Mouse (Mus musculus) ES-E14 (cell line): ENCODE measurements around the gene Prokr1. TPM values are rescaled to one million over a fixed set of nuclear protein-coding genes. Genes with fewer than 3 reads are reported as not detected.

Source experiments
- DNase-seq: peaks from one replicate; pipeline ENCODE4 v3.0.0-alpha.2; 2013; ENCODE audit warnings: low read depth, low spot score
- H3K27ac ChIP-seq: 2 replicates; pipeline ENCODE4 v1.5.1; 2012; ENCODE audit warnings: low read depth, mild to moderate bottlenecking, low read length, moderate library complexity, mixed read lengths; ENCODE audit not compliant: poor library complexity, insufficient read depth, severe bottlenecking
- H3K36me3 ChIP-seq: 2 replicates; pipeline ENCODE4 v1.6.1; 2012; ENCODE audit warnings: mild to moderate bottlenecking, low read length, moderate library complexity, mixed read lengths; ENCODE audit not compliant: control insufficient read depth, poor library complexity, insufficient read depth, severe bottlenecking
- H3K4me1 ChIP-seq, 2 experiments: fragments of 150-350 bp in 1 of 2; sonication (generic) in 1 of 2; 2 replicates each; pipeline ENCODE4 v1.6.1; 2012; ENCODE audit warnings: low read length in 2 of 2, mild to moderate bottlenecking in 1 of 2, mixed read lengths in 1 of 2; ENCODE audit not compliant: control insufficient read depth in 2 of 2, insufficient read depth in 2 of 2, poor library complexity in 1 of 2
- H3K4me3 ChIP-seq, 2 experiments: fragments of 150-350 bp in 1 of 2; sonication (generic) in 1 of 2; 2 replicates each; pipeline ENCODE4 v1.5.1; 2012; ENCODE audit warnings: low read length in 2 of 2, low read depth in 1 of 2, mild to moderate bottlenecking in 1 of 2, mixed read lengths in 1 of 2; ENCODE audit not compliant: insufficient read depth in 1 of 2, poor library complexity in 1 of 2, severe bottlenecking in 1 of 2
- H3K9ac ChIP-seq: 2 replicates; pipeline ENCODE4 v1.6.1; 2012; ENCODE audit warnings: low read depth, mild to moderate bottlenecking, low read length, mixed read lengths; ENCODE audit not compliant: poor library complexity, insufficient read depth, severe bottlenecking
- H3K9me3 ChIP-seq: fragments of 150-350 bp; sonication (generic); 2 replicates; pipeline ENCODE4 v1.6.1; 2012; ENCODE audit warnings: low read depth, mild to moderate bottlenecking, low read length; ENCODE audit not compliant: control insufficient read depth, insufficient read depth
- CHD2 ChIP-seq: IDR thresholded peaks from 2 replicates; pipeline ENCODE4 v1.6.1; 2014; ENCODE audit warnings: mild to moderate bottlenecking, low read depth, low read length, inconsistent platforms
- HCFC1 ChIP-seq: IDR thresholded peaks from 2 replicates; pipeline ENCODE4 v1.6.1; 2012; ENCODE audit warnings: low read length, inconsistent platforms, borderline replicate concordance; ENCODE audit not compliant: insufficient read depth
- MAFK ChIP-seq: IDR thresholded peaks from 2 replicates; pipeline ENCODE4 v1.6.1; 2014; ENCODE audit warnings: mild to moderate bottlenecking, low read depth, low read length, inconsistent platforms; ENCODE audit not compliant: insufficient read depth
- ZC3H11A ChIP-seq: IDR thresholded peaks from 2 replicates; pipeline ENCODE4 v1.6.1; 2012; ENCODE audit warnings: low read depth, mild to moderate bottlenecking, inconsistent platforms, low read length, borderline replicate concordance
- ZNF384 ChIP-seq: IDR thresholded peaks from 2 replicates; pipeline ENCODE4 v1.6.1; 2012; ENCODE audit warnings: low read depth, low read length, inconsistent platforms
- in situ Hi-C, 2 experiments: fragments of 600-800 bp; cut with MboI; formaldehyde crosslinking; loops; one replicate each; pipeline ENCODE4 v1.15.1; 2025; ENCODE audit warnings: low sequenced_read_pairs in 2 of 2, inconsistent platforms in 1 of 2; ENCODE audit not compliant: unreplicated experiment in 2 of 2
- total RNA-seq: library from RNA; depleted of rRNA; stranded (reverse); fragments of 300-350 nt; gene quantifications from 2 replicates; pipeline ENCODE4 v1.2.3, GENCODE M21; 2012

The Prokr1 gene
- total RNA-seq, 1 experiment, result 0.36 TPM

- Histone ChIP-seq H3K9ac (no peak overlapping the region), H3K4me3 (no peak overlapping the region), H3K27ac (no peak overlapping the region), H3K9me3 (no peaks in the 10 kb centered on the region), H3K4me1 (no peaks in the 10 kb centered on the region), H3K36me3 (no peaks in the 10 kb centered on the region)
- no peak for DNase-seq
- TF ChIP-seq ZNF384 (no peak), HCFC1 (no peak)
- in situ Hi-C loops, result no loop called here
These were observed 30.7 kb upstream of the Prokr1 start for GRCm38 (mm10) chr6:87621281-87621680.

- in situ Hi-C loops, result no loop called here
- Histone ChIP-seq H3K4me1 (no peaks in the 10 kb centered on the region), H3K4me3 (no peak overlapping the region), H3K9ac (no peak overlapping the region), H3K36me3 (no peaks in the 10 kb centered on the region), H3K27ac (no peak overlapping the region), H3K9me3 (no peaks in the 10 kb centered on the region)
- no peak for DNase-seq
- TF ChIP-seq HCFC1 (no peak), ZNF384 (no peak), CHD2 (no peak), MAFK (no peak), ZC3H11A (no peak)
These were observed 27.5 kb upstream of the Prokr1 start for GRCm38 (mm10) chr6:87618021-87618420.

GRCm38 (mm10) chr6:87615696-87616083 is 25.1 kb upstream of the Prokr1 start:
- Histone ChIP-seq H3K36me3 (no peaks in the 10 kb centered on the region), H3K9ac (no peak overlapping the region), H3K9me3 (no peaks in the 10 kb centered on the region), H3K4me3 (no peak overlapping the region), H3K27ac (no peak overlapping the region), H3K4me1 (no peaks in the 10 kb centered on the region)
- no peak for DNase-seq
- no peak for TF ChIP-seq MAFK
- TF ChIP-seq HCFC1, result no peak
- TF ChIP-seq ZNF384, result no peak
- no peak for TF ChIP-seq CHD2
- no peak for TF ChIP-seq ZC3H11A
- in situ Hi-C loops, result no loop called here

GRCm38 (mm10) chr6:87614794-87615695 is 24.5 kb upstream of the Prokr1 start:
- no peaks in the 10 kb centered on the region for H3K9me3 ChIP-seq
- H3K4me1 ChIP-seq, result no peaks in the 10 kb centered on the region
- TF ChIP-seq HCFC1 (no peak), ZNF384 (no peak), MAFK (no peak), CHD2 (no peak), ZC3H11A (no peak)
- in situ Hi-C loops, result no loop called here
- H3K4me3 ChIP-seq, result no peak overlapping the region
- H3K36me3 ChIP-seq, result no peaks in the 10 kb centered on the region
- DNase-seq, result peak; percentile 40
- H3K27ac ChIP-seq, result no peak overlapping the region
- no peak overlapping the region for H3K9ac ChIP-seq

- TF ChIP-seq MAFK (no peak), HCFC1 (no peak), CHD2 (no peak), ZNF384 (no peak), ZC3H11A (no peak)
- Histone ChIP-seq H3K4me1 (no peaks in the 10 kb centered on the region), H3K27ac (no peak overlapping the region), H3K36me3 (no peaks in the 10 kb centered on the region), H3K4me3 (no peak overlapping the region), H3K9ac (no peak overlapping the region), H3K9me3 (no peaks in the 10 kb centered on the region)
- in situ Hi-C loops, result no loop called here
- DNase-seq, result no peak
These were observed 9.3 kb upstream of the Prokr1 start for GRCm38 (mm10) chr6:87599825-87600224.
